Mouse (Mus musculus) embryonic facial prominence, embryonic 12.5 days (tissue): ENCODE results near the gene Hspb11. TPM values are rescaled to one million over a fixed set of nuclear protein-coding genes. Genes with fewer than 3 reads are reported as not detected.

ENCODE experiments used
- ATAC-seq: fragments of 200-750 bp; cut with Nextera tagmentation; 2 replicates; pipeline ENCODE4 v1.8.0; 2017; ENCODE audit not compliant: insufficient number of reproducible peaks, insufficient read depth, low FRiP score, low TSS enrichment
- H3K27ac ChIP-seq: fragments of 300-500 bp; sonication (generic); 2 replicates; pipeline ENCODE4 v1.5.1; 2016; ENCODE audit warnings: mild to moderate bottlenecking
- H3K27me3 ChIP-seq: fragments of 300-500 bp; sonication (generic); 2 replicates; pipeline ENCODE4 v1.6.1; 2016; ENCODE audit warnings: mild to moderate bottlenecking, moderate library complexity
- H3K36me3 ChIP-seq: fragments of 300-500 bp; sonication (generic); 2 replicates; pipeline ENCODE4 v1.6.1; 2016; ENCODE audit warnings: mild to moderate bottlenecking
- H3K4me1 ChIP-seq: fragments of 300-500 bp; sonication (generic); 2 replicates; pipeline ENCODE4 v1.6.1; 2016
- H3K4me2 ChIP-seq: fragments of 300-500 bp; sonication (generic); replicated peaks from 2 replicates; pipeline ENCODE4 v1.6.1; 2016; ENCODE audit warnings: mild to moderate bottlenecking, moderate library complexity
- H3K4me3 ChIP-seq: fragments of 300-500 bp; sonication (generic); 2 replicates; pipeline ENCODE4 v1.5.1; 2016; ENCODE audit warnings: mild to moderate bottlenecking
- H3K9ac ChIP-seq: fragments of 300-500 bp; sonication (generic); 2 replicates; pipeline ENCODE4 v1.6.1; 2016; ENCODE audit warnings: mild to moderate bottlenecking, moderate library complexity
- H3K9me3 ChIP-seq: fragments of 300-500 bp; sonication (generic); 2 replicates; pipeline ENCODE4 v1.6.1; 2016; ENCODE audit warnings: mild to moderate bottlenecking, moderate library complexity
- WGBS: fragments of 180-500 bp; shearing (Covaris S2); methylation state at CpG from one replicate; pipeline ENCODE4 v1.1.7; 2016; 5-methylcytosine and 5-hydroxymethylcytosine counted together
- polyA plus RNA-seq: library from polyadenylated mRNA; unstranded; fragments of >200 nt; fragmentation: Nextera tagmentation; extraction: Ambion mirVana; gene quantifications from 2 replicates; pipeline ENCODE4 v1.2.1, GENCODE M21; 2016

Gene Hspb11
- polyA plus RNA-seq, 1 experiment from 2014 or later: 38.4 TPM

GRCm38 (mm10) chr4:107254414-107254813, 1.0 kb downstream of the Hspb11 start:
- no peak for ATAC-seq
- Histone ChIP-seq H3K36me3 (no peaks in the 10 kb centered on the region), H3K27me3 (no peaks in the 10 kb centered on the region), H3K4me3 (peak overlapping the region; percentile 86), H3K9ac (peak overlapping the region; percentile 52), H3K9me3 (no peaks in the 10 kb centered on the region), H3K27ac (0 out of 2 replicates have a peak overlapping the region, but pooled peaks have one; percentile 2), H3K4me2 (peak overlapping the region; percentile 69), H3K4me1 (peaks cover 8% of the 10 kb centered on the region)
- 15% methylated on average over 3 of the region's 3 CpGs for WGBS

GRCm38 (mm10) chr4:107260001-107260400, 6.6 kb downstream of the Hspb11 start:
- no peaks in the 10 kb centered on the region for H3K9me3 ChIP-seq
- 0 out of 2 replicates have a peak, but pooled peaks cover 5% of the 10 kb centered on the region for H3K4me1 ChIP-seq
- no peak overlapping the region for H3K27ac ChIP-seq
- no peak overlapping the region for H3K4me2 ChIP-seq
- WGBS: 58% methylated on average over 4 of the region's 4 CpGs
- H3K36me3 ChIP-seq: peaks cover 5% of the 10 kb centered on the region; the same call in 1 of the 2 replicates
- no peaks in the 10 kb centered on the region for H3K27me3 ChIP-seq
- H3K4me3 ChIP-seq: no peak overlapping the region
- H3K9ac ChIP-seq: no peak overlapping the region
- no peak for ATAC-seq

- ATAC-seq: no peak
- H3K9me3 ChIP-seq: no peaks in the 10 kb centered on the region
- 86% methylated on average over 4 of the region's 4 CpGs for WGBS
- no peak overlapping the region for H3K4me3 ChIP-seq
- H3K27ac ChIP-seq: no peak overlapping the region
- H3K27me3 ChIP-seq: no peaks in the 10 kb centered on the region
- H3K9ac ChIP-seq: no peak overlapping the region
- no peaks in the 10 kb centered on the region; the same call in 1 of the 2 replicates for H3K36me3 ChIP-seq
- no peak overlapping the region for H3K4me2 ChIP-seq
- peaks cover 5% of the 10 kb centered on the region; the same call in 1 of the 2 replicates for H3K4me1 ChIP-seq
Observed at GRCm38 (mm10) chr4:107273683-107274082, 20.3 kb downstream of the Hspb11 start.

- ATAC-seq: no peak
- no peak overlapping the region for H3K27ac ChIP-seq
- H3K36me3 ChIP-seq: no peaks in the 10 kb centered on the region; the same call in 1 of the 2 replicates
- peaks cover 5% of the 10 kb centered on the region; the same call in 1 of the 2 replicates for H3K4me1 ChIP-seq
- WGBS: 83% methylated on average over 5 of the region's 5 CpGs
- H3K4me3 ChIP-seq: no peak overlapping the region
- no peaks in the 10 kb centered on the region for H3K27me3 ChIP-seq
- H3K9ac ChIP-seq: no peak overlapping the region
- H3K4me2 ChIP-seq: no peak overlapping the region
- no peaks in the 10 kb centered on the region for H3K9me3 ChIP-seq
Observed at GRCm38 (mm10) chr4:107274511-107274910, 21.1 kb downstream of the Hspb11 start.

GRCm38 (mm10) chr4:107278188-107278707, 24.9 kb downstream of the Hspb11 start:
- no peak for ATAC-seq
- Histone ChIP-seq H3K9ac (no peak overlapping the region), H3K4me3 (no peak overlapping the region), H3K9me3 (no peaks in the 10 kb centered on the region), H3K27me3 (no peaks in the 10 kb centered on the region), H3K36me3 (peaks cover 13% of the 10 kb centered on the region), H3K4me2 (no peak overlapping the region), H3K4me1 (peaks cover 5% of the 10 kb centered on the region; the same call in 1 of the 2 replicates), H3K27ac (no peak overlapping the region)
- WGBS: 21% methylated on average over 8 of the region's 8 CpGs

- Histone ChIP-seq H3K4me2 (no peak overlapping the region), H3K9ac (no peak overlapping the region), H3K27ac (no peak overlapping the region), H3K9me3 (no peaks in the 10 kb centered on the region), H3K4me3 (no peak overlapping the region), H3K4me1 (peaks cover 5% of the 10 kb centered on the region; the same call in 1 of the 2 replicates), H3K27me3 (no peaks in the 10 kb centered on the region), H3K36me3 (peaks cover 13% of the 10 kb centered on the region)
- WGBS: 79% methylated on average over 7 of the region's 7 CpGs
- ATAC-seq: no peak
Observed at GRCm38 (mm10) chr4:107280843-107281475, 27.6 kb downstream of the Hspb11 start.

- no peak for ATAC-seq
- Histone ChIP-seq H3K4me3 (no peak overlapping the region), H3K9me3 (no peaks in the 10 kb centered on the region), H3K27me3 (no peaks in the 10 kb centered on the region), H3K9ac (no peak overlapping the region), H3K27ac (no peak overlapping the region), H3K4me1 (no peaks in the 10 kb centered on the region), H3K4me2 (no peak overlapping the region), H3K36me3 (peaks cover 5% of the 10 kb centered on the region; the same call in 1 of the 2 replicates)
- WGBS: 81% methylated on average over 3 of the region's 3 CpGs
Observed at GRCm38 (mm10) chr4:107285446-107286200, 32.2 kb downstream of the Hspb11 start.

- no peak for ATAC-seq
- H3K9me3 ChIP-seq: no peaks in the 10 kb centered on the region
Observed at GRCm38 (mm10) chr4:107286386-107286785, 33.0 kb downstream of the Hspb11 start.

GRCm38 (mm10) chr4:107287517-107287916, 34.1 kb downstream of the Hspb11 start:
- ATAC-seq: no peak

More at GRCm38 (mm10) chr4:107286386-107286785, 33.0 kb downstream of the Hspb11 start:
- Histone ChIP-seq H3K4me2 (no peak overlapping the region), H3K36me3 (no peaks in the 10 kb centered on the region), H3K27me3 (no peaks in the 10 kb centered on the region), H3K4me1 (no peaks in the 10 kb centered on the region), H3K9ac (no peak overlapping the region), H3K27ac (no peak overlapping the region), H3K4me3 (no peak overlapping the region)
- 91% methylated on average over 8 of the region's 8 CpGs for WGBS

GRCm38 (mm10) chr4:107291611-107292272, 38.3 kb downstream of the Hspb11 start:
- Histone ChIP-seq H3K9me3 (no peaks in the 10 kb centered on the region), H3K4me3 (no peak overlapping the region), H3K27ac (no peak overlapping the region), H3K9ac (no peak overlapping the region), H3K4me2 (no peak overlapping the region), H3K36me3 (no peaks in the 10 kb centered on the region), H3K27me3 (no peaks in the 10 kb centered on the region), H3K4me1 (no peaks in the 10 kb centered on the region)
- 88% methylated on average over 7 of the region's 7 CpGs for WGBS
- ATAC-seq: no peak

More at GRCm38 (mm10) chr4:107287517-107287916, 34.1 kb downstream of the Hspb11 start:
- Histone ChIP-seq H3K27ac (no peak overlapping the region), H3K4me2 (no peak overlapping the region), H3K4me1 (no peaks in the 10 kb centered on the region), H3K4me3 (no peak overlapping the region), H3K36me3 (no peaks in the 10 kb centered on the region), H3K27me3 (no peaks in the 10 kb centered on the region), H3K9ac (no peak overlapping the region), H3K9me3 (no peaks in the 10 kb centered on the region)
- WGBS: 86% methylated on average over 2 of the region's 2 CpGs

- H3K27me3 ChIP-seq: no peaks in the 10 kb centered on the region
- ATAC-seq: no peak
- H3K4me2 ChIP-seq: no peak overlapping the region
- H3K27ac ChIP-seq: no peak overlapping the region
- H3K9me3 ChIP-seq: no peaks in the 10 kb centered on the region
- no peak overlapping the region for H3K4me3 ChIP-seq
- no peak overlapping the region for H3K9ac ChIP-seq
- H3K4me1 ChIP-seq: no peaks in the 10 kb centered on the region
- no peaks in the 10 kb centered on the region for H3K36me3 ChIP-seq
- 68% methylated on average over 4 of the region's 4 CpGs for WGBS
Observed at GRCm38 (mm10) chr4:107292273-107292662, 38.9 kb downstream of the Hspb11 start.
